Mouse (Mus musculus) adipocyte (in vitro differentiated cells): ENCODE measurements at regions not wholly inside any gene's neighbourhood (a gene's known extent, or its start where the extent isn't known, plus 50 kb on each side); places are given as distances from the start of the nearest gene placed in this dataset.

ENCODE experiments used
- DNase-seq: peaks from one replicate; pipeline ENCODE4 v3.0.0-alpha.2; 2016; ENCODE audit warnings: low spot score

- no peak for DNase-seq
Measured at GRCm38 (mm10) chr15:62161061-62161460, 1238.2 kb upstream of the A1bg start.

GRCm38 (mm10) chr15:62158875-62159675, 1236.3 kb upstream of the A1bg start:
- DNase-seq: no peak

- DNase-seq: no peak
Measured at GRCm38 (mm10) chr15:62157200-62158033, 1234.6 kb upstream of the A1bg start.

GRCm38 (mm10) chr15:62153222-62153621, 1230.4 kb upstream of the A1bg start:
- no peak for DNase-seq

- no peak for DNase-seq
Measured at GRCm38 (mm10) chr15:62152133-62152532, 1229.3 kb upstream of the A1bg start.

GRCm38 (mm10) chr15:62151690-62152089, 1228.9 kb upstream of the A1bg start:
- no peak for DNase-seq

GRCm38 (mm10) chr15:62150296-62150695, 1227.5 kb upstream of the A1bg start:
- no peak for DNase-seq

GRCm38 (mm10) chr15:62148680-62149237, 1225.9 kb upstream of the A1bg start:
- no peak for DNase-seq

GRCm38 (mm10) chr15:62147343-62147953, 1224.6 kb upstream of the A1bg start:
- no peak for DNase-seq

- no peak for DNase-seq
Measured at GRCm38 (mm10) chr15:62145643-62146285, 1223.0 kb upstream of the A1bg start.

- DNase-seq: no peak
Measured at GRCm38 (mm10) chr15:62144776-62145564, 1222.2 kb upstream of the A1bg start.

GRCm38 (mm10) chr15:62139859-62140258, 1217.0 kb upstream of the A1bg start:
- DNase-seq: no peak

GRCm38 (mm10) chr15:62139192-62139591, 1216.4 kb upstream of the A1bg start:
- DNase-seq: peak; percentile 17

GRCm38 (mm10) chr15:62138701-62139100, 1215.9 kb upstream of the A1bg start:
- DNase-seq: no peak

- peak; percentile 23 for DNase-seq
Measured at GRCm38 (mm10) chr15:62136932-62137594, 1214.3 kb upstream of the A1bg start.

GRCm38 (mm10) chr15:62134835-62135234, 1212.0 kb upstream of the A1bg start:
- DNase-seq: no peak

- no peak for DNase-seq
Measured at GRCm38 (mm10) chr15:62134308-62134707, 1211.5 kb upstream of the A1bg start.

- no peak for DNase-seq
Measured at GRCm38 (mm10) chr15:62132895-62133294, 1210.1 kb upstream of the A1bg start.

- DNase-seq: no peak
Measured at GRCm38 (mm10) chr15:62131686-62132085, 1208.9 kb upstream of the A1bg start.

- no peak for DNase-seq
Measured at GRCm38 (mm10) chr15:62130530-62130929, 1207.7 kb upstream of the A1bg start.
